Comparison of ENCODE assay signal across 17 mouse cellular contexts in genomic region chr2:145321287-145321686, GRCm38 (mm10).
"Had no signal": no experiment of that assay in that cellular context is flagged by ENCODE, and none has a peak within 500 bp of the region (broad histone marks: within the 10 kb centered on the region; RNA-seq: fewer than 3 reads in every experiment).

No protein-coding gene starts in this region.

- DNase-seq: lung, adult 18-20 months; lung, embryonic 14.5 days; lung, postnatal 14 days; lung, postnatal 36 days; right cerebral cortex, postnatal 14 days; right cerebral cortex, postnatal 4 days; spleen, adult 18-20 months; thymus, adult 18-20 months; thymus, postnatal 14 days; thymus, postnatal 36 days had no signal

- H3K36me3 ChIP-seq: midbrain, embryonic 13.5 days; midbrain, embryonic 15.5 days; neural tube, embryonic 12.5 days had no signal

- H3K27me3 ChIP-seq: megakaryocyte, embryonic 14.5 days; midbrain, embryonic 13.5 days; midbrain, embryonic 15.5 days; neural tube, embryonic 12.5 days had no signal

- H3K27ac ChIP-seq: liver, embryonic 14.5 days; macrophage; midbrain, embryonic 13.5 days; midbrain, embryonic 15.5 days; neural tube, embryonic 12.5 days had no signal

- H3K9ac ChIP-seq: liver, embryonic 14.5 days; lung, embryonic 14.5 days; midbrain, embryonic 13.5 days; midbrain, embryonic 15.5 days; neural tube, embryonic 12.5 days had no signal

- H3K4me1 ChIP-seq: midbrain, embryonic 13.5 days; midbrain, embryonic 15.5 days; neural tube, embryonic 12.5 days had no signal

- ATAC-seq: midbrain, embryonic 13.5 days; midbrain, embryonic 15.5 days had no signal

- H3K9me3 ChIP-seq: midbrain, embryonic 13.5 days; midbrain, embryonic 15.5 days; neural tube, embryonic 12.5 days had no signal

- H3K4me2 ChIP-seq: lung, embryonic 14.5 days; midbrain, embryonic 11.5 days; midbrain, embryonic 13.5 days; midbrain, embryonic 15.5 days; neural tube, embryonic 12.5 days had no signal

- H3K4me3 ChIP-seq: megakaryocyte, embryonic 14.5 days; midbrain, embryonic 13.5 days; midbrain, embryonic 15.5 days; neural tube, embryonic 12.5 days had no signal
